Mouse (Mus musculus) forebrain, embryonic 15.5 days (tissue): ENCODE measurements at regions not wholly inside any gene's neighbourhood (a gene's known extent, or its start where the extent isn't known, plus 50 kb on each side); places are given as distances from the start of the nearest gene placed in this dataset.
A peak's percentile ranks its signal among the peaks of the same experiment; 100 is the strongest.

Experiments
- ATAC-seq: fragments of 200-750 bp; cut with Nextera tagmentation; replicated peaks from 2 replicates; pipeline ENCODE4 v1.8.0; 2017; ENCODE audit warnings: mild to moderate bottlenecking, moderate TSS enrichment, moderate library complexity
- H3K27ac ChIP-seq: fragments of 300-500 bp; sonication (generic); replicated peaks from 2 replicates; pipeline ENCODE4 v1.5.1; 2015; ENCODE audit warnings: mild to moderate bottlenecking, inconsistent platforms
- H3K27me3 ChIP-seq: fragments of 300-500 bp; sonication (generic); 2 replicates; pipeline ENCODE4 v1.6.1; 2015; ENCODE audit warnings: inconsistent platforms
- H3K36me3 ChIP-seq: fragments of 300-500 bp; sonication (generic); 2 replicates; pipeline ENCODE4 v1.6.1; 2015; ENCODE audit warnings: mild to moderate bottlenecking, inconsistent platforms
- H3K4me1 ChIP-seq: fragments of 300-500 bp; sonication (generic); 2 replicates; pipeline ENCODE4 v1.6.1; 2015; ENCODE audit warnings: inconsistent platforms
- H3K4me2 ChIP-seq: fragments of 300-500 bp; sonication (generic); replicated peaks from 2 replicates; pipeline ENCODE4 v1.6.1; 2015; ENCODE audit warnings: mild to moderate bottlenecking, inconsistent platforms
- H3K4me3 ChIP-seq: fragments of 300-500 bp; sonication (generic); 2 replicates; pipeline ENCODE4 v1.5.1; 2015; ENCODE audit warnings: mild to moderate bottlenecking, inconsistent platforms
- H3K9ac ChIP-seq: fragments of 300-500 bp; sonication (generic); replicated peaks from 2 replicates; pipeline ENCODE4 v1.6.1; 2015; ENCODE audit warnings: mild to moderate bottlenecking, inconsistent platforms
- H3K9me3 ChIP-seq: fragments of 300-500 bp; sonication (generic); 2 replicates; pipeline ENCODE4 v1.6.1; 2016; ENCODE audit warnings: inconsistent platforms
- WGBS: fragments of 180-500 bp; shearing (Covaris S2); methylation state at CpG from one replicate; pipeline ENCODE4 v1.1.7; 2015; ENCODE audit warnings: mixed read lengths; 5-methylcytosine and 5-hydroxymethylcytosine counted together

DNA sequence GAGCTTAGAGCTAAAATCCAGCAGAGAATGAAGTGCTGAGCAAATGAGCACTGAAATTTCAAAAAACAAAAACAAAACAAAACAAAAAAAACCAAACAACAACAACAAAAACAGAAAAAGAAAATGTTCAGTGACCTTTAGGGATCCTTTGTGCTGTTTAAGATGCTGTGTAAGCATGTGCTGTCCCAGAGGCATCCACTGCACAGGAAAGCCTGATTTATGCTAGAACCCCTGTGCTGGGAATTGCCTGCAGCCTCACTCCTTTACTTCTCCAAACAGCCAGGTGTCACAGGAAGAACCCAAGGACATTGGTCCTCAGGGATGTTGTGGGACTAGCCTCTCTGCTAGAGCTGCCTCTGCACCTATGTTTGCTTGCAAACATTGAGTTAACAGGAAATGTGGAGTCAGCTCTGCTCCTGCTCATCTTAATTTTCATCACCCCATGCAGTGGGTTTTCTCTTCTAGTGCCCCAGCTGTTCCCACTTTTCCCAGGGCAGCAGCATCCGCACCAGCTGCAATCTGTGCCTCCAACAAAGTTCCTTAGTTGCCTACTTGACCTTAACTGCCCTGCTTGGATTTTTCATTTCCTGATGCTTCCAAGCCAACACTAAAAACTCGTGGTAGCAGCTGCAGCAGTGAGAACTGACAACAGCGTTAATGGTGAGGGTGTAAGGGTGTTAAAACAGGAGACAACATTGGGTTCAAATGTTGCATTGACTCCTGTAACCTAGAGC is 804.8 kb upstream of the Gm5150 start:
- no peaks in the 10 kb centered on the region for H3K4me1 ChIP-seq
- 0 out of 2 replicates have a peak, but pooled peaks have one; percentile 38 for ATAC-seq
- no peak overlapping the region for H3K27ac ChIP-seq
- H3K4me2 ChIP-seq, result no peak overlapping the region
- 59% methylated on average over 3 of the region's 3 CpGs for WGBS
- H3K36me3 ChIP-seq, result no peaks in the 10 kb centered on the region
- H3K9ac ChIP-seq, result no peak overlapping the region
- H3K4me3 ChIP-seq, result no peak overlapping the region
- no peaks in the 10 kb centered on the region for H3K9me3 ChIP-seq
- H3K27me3 ChIP-seq, result no peaks in the 10 kb centered on the region

DNA sequence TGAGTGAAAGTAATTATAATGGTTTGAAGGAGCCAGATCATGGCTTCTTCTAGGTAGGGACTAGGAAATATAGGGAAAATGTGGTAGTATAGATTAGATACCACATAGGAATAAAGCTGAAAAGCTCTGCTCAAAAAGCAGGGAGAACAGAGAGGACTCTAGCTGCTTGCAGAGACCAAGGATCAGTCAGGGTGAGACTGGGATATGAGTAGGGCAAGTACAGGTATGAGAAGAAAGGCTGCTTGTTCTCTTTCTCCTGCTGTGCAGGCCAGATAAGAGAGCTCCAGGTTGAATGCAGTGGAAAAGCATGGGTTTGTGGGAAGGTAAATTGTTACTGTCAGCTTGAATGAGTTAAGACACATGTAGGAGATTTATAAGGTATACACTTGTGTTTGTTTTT is 797.4 kb upstream of the Gm5150 start:
- Histone ChIP-seq H3K27ac (no peak overlapping the region), H3K9me3 (no peaks in the 10 kb centered on the region), H3K36me3 (no peaks in the 10 kb centered on the region), H3K27me3 (no peaks in the 10 kb centered on the region), H3K4me3 (no peak overlapping the region), H3K4me1 (no peaks in the 10 kb centered on the region), H3K4me2 (no peak overlapping the region), H3K9ac (no peak overlapping the region)
- no peak for ATAC-seq
